Comparison of ENCODE assay signal across 8 mouse cellular contexts in the genomic region with DNA sequence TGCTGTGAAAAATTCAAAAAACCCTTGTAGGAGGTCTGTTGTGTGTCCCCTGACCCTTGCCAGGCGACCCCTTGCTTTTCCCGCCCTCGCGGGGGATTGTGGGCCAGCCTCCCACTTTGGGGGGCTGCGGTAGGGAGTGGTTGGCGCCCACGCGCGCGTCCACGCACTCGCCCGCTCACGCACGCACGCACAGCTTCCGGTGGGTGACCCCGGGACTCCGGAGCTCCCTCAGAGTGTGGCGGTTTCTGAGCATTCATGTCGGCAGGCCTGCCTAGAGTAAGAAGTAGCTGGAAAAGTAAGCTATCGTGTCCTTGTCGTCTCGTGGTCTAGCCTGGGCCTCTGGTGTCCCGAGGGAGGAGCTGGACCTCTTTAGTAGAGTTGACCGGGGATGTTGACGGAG. TPM values are rescaled to one million over a fixed set of nuclear protein-coding genes. Genes with fewer than 3 reads are reported as not detected.
DNase-seq lines count a peak whose midpoint lies in the region; ATAC-seq and TF ChIP-seq lines count a peak whose summit lies in the region.

Gene Rad51c, minus strand, starts transcription at position 79 of the 400 bp plus-strand sequence.
Gene Tex14, plus strand, starts transcription at position 190 of the 400 bp plus-strand sequence.

- no peak for ATAC-seq in embryonic facial prominence, embryonic 12.5 days (ENCODE audit: insufficient number of reproducible peaks, insufficient read depth, low FRiP score, low TSS enrichment)
- ATAC-seq in hindbrain, embryonic 15.5 days (ENCODE audit: low FRiP score, low read depth) = peak; percentile 45; the same call in 1 of the 2 replicates
- peak; percentile 6 for ATAC-seq in lung, postnatal 0 days
- ATAC-seq in megakaryocyte progenitor cell, adult 5-6 weeks (replicated peaks; ENCODE audit: poor library complexity) = no peak

- H3K9me3 ChIP-seq in ES-Bruce4 (replicated peaks; ENCODE audit: control insufficient read depth, insufficient read depth, low read length, poor library complexity, severe bottlenecking) = no peaks in the 10 kb centered on the region
- no peaks in the 10 kb centered on the region for H3K9me3 ChIP-seq in embryonic facial prominence, embryonic 12.5 days
- H3K9me3 ChIP-seq in hindbrain, embryonic 15.5 days = no peaks in the 10 kb centered on the region
- no peaks in the 10 kb centered on the region for H3K9me3 ChIP-seq in lung, postnatal 0 days (ENCODE audit: low read length)

- TF ChIP-seq EP300 in ES-Bruce4 (IDR thresholded peaks at IDR 0.05; ENCODE audit: insufficient read depth, low read depth, low read length) = no peak
- TF ChIP-seq EP300 in lung, postnatal 0 days (IDR thresholded peaks at IDR 0.05) = no peak

- no peaks in the 10 kb centered on the region for H3K27me3 ChIP-seq in ES-Bruce4 (ENCODE audit: control insufficient read depth, insufficient read depth, low read length, poor library complexity, severe bottlenecking)
- H3K27me3 ChIP-seq in embryonic facial prominence, embryonic 12.5 days = no peaks in the 10 kb centered on the region
- H3K27me3 ChIP-seq in hindbrain, embryonic 15.5 days = no peaks in the 10 kb centered on the region
- no peaks in the 10 kb centered on the region for H3K27me3 ChIP-seq in lung, postnatal 0 days (replicated peaks; ENCODE audit: insufficient read depth, low read length)

- TF ChIP-seq CTCF in ES-Bruce4 (IDR thresholded peaks at IDR 0.05; ENCODE audit: low read depth, low read length) = no peak
- TF ChIP-seq CTCF in lung, postnatal 0 days (IDR thresholded peaks at IDR 0.05) = no peak

- H3K4me3 ChIP-seq in ES-Bruce4 (ENCODE audit: low read depth, low read length) = peak within 1 kb of the TSS; percentile 95
- peak within 1 kb of the TSS; percentile 46 for H3K4me3 ChIP-seq in embryonic facial prominence, embryonic 12.5 days
- H3K4me3 ChIP-seq in hindbrain, embryonic 15.5 days = peak within 1 kb of the TSS; percentile 73
- peak within 1 kb of the TSS; percentile 58 for H3K4me3 ChIP-seq in lung, postnatal 0 days (ENCODE audit: low read depth, low read length)

- no peaks in the 10 kb centered on the region for H3K4me1 ChIP-seq in ES-Bruce4 (ENCODE audit: control insufficient read depth, insufficient read depth, low read length)
- H3K4me1 ChIP-seq in embryonic facial prominence, embryonic 12.5 days = peaks cover 4% of the 10 kb centered on the region; the same call in 1 of the 2 replicates
- H3K4me1 ChIP-seq in hindbrain, embryonic 15.5 days (replicated peaks) = peaks cover 13% of the 10 kb centered on the region; the same call in 1 of the 2 replicates
- H3K4me1 ChIP-seq in lung, postnatal 0 days (ENCODE audit: insufficient read depth, low read depth, low read length) = 0 out of 2 replicates have a peak, but pooled peaks cover 3% of the 10 kb centered on the region

- WGBS in embryonic facial prominence, embryonic 12.5 days = 76% methylated on average over 27 of the region's 27 CpGs
- WGBS in hindbrain, embryonic 15.5 days = 72% methylated on average over 27 of the region's 27 CpGs
- 74% methylated on average over 27 of the region's 27 CpGs for WGBS in lung, postnatal 0 days

- H3K36me3 ChIP-seq in ES-Bruce4 (ENCODE audit: control insufficient read depth, insufficient read depth, low read length, poor library complexity, severe bottlenecking) = no peaks in the 10 kb centered on the region
- no peaks in the 10 kb centered on the region for H3K36me3 ChIP-seq in embryonic facial prominence, embryonic 12.5 days
- no peaks in the 10 kb centered on the region for H3K36me3 ChIP-seq in hindbrain, embryonic 15.5 days
- H3K36me3 ChIP-seq in lung, postnatal 0 days (ENCODE audit: insufficient read depth, low read length) = no peaks in the 10 kb centered on the region

- H3K27ac ChIP-seq in ES-Bruce4 (ENCODE audit: insufficient read depth, low read length) = peak within 1 kb of the TSS; percentile 93
- H3K27ac ChIP-seq in embryonic facial prominence, embryonic 12.5 days = peak within 1 kb of the TSS; percentile 93
- H3K27ac ChIP-seq in hindbrain, embryonic 15.5 days (replicated peaks) = peak within 1 kb of the TSS; percentile 97
- H3K27ac ChIP-seq in lung, postnatal 0 days (ENCODE audit: low read length) = peak within 1 kb of the TSS; percentile 84

- peak; percentile 17 for DNase-seq in kidney, adult 11 months
- no peak for DNase-seq in kidney, postnatal 36 days
- no peak for DNase-seq in lung, postnatal 0 days (ENCODE audit: low spot score)
- peak; percentile 89 for DNase-seq in testis, postnatal 14 days (ENCODE audit: low spot score)

- peak within 1 kb of the TSS; percentile 95 for H3K9ac ChIP-seq in ES-Bruce4 (ENCODE audit: low read depth, poor library complexity, severe bottlenecking)
- H3K9ac ChIP-seq in embryonic facial prominence, embryonic 12.5 days = peak within 1 kb of the TSS; percentile 55
- peak within 1 kb of the TSS; percentile 70 for H3K9ac ChIP-seq in hindbrain, embryonic 15.5 days
- peak within 1 kb of the TSS; percentile 48 for H3K9ac ChIP-seq in lung, postnatal 0 days (replicated peaks; ENCODE audit: low read depth)

- peak; percentile 31 for TF ChIP-seq POLR2A in ES-Bruce4 (IDR thresholded peaks at IDR 0.05; ENCODE audit: insufficient read depth, low read length)

- peak within 1 kb of the TSS; percentile 52 for H3K4me2 ChIP-seq in embryonic facial prominence, embryonic 12.5 days (replicated peaks)
- H3K4me2 ChIP-seq in hindbrain, embryonic 15.5 days = peak within 1 kb of the TSS; percentile 69
- peak within 1 kb of the TSS; percentile 63 for H3K4me2 ChIP-seq in lung, postnatal 0 days (replicated peaks; ENCODE audit: low read depth, low read length)

RNA-seq across cellular contexts. Expression of gene Rad51c, which starts in this region (rescaled TPM):
- polyA plus RNA-seq in ES-Bruce4 (2011; ENCODE audit: insufficient read depth, insufficient read length, low read depth, missing spikeins) = 30.9 and 31.0 TPM in 2 replicates
- polyA plus RNA-seq in embryonic facial prominence, embryonic 12.5 days (2016; fragmentation: Nextera tagmentation; extraction: Ambion mirVana) = 10.6 TPM in 2 replicates
- polyA plus RNA-seq in hindbrain, embryonic 15.5 days (2015; fragmentation: Nextera tagmentation; extraction: Ambion mirVana) = 4.7 and 4.9 TPM in 2 replicates
- 1.2 and 1.7 TPM in 2 replicates for polyA plus RNA-seq in lung, postnatal 0 days (2015; fragmentation: Nextera tagmentation; extraction: Ambion mirVana)
- 2.5 and 4.9 TPM in 2 replicates for total RNA-seq in megakaryocyte progenitor cell, adult 5-6 weeks (2015)
- 5.4 and 8.0 TPM in 2 replicates for total RNA-seq in megakaryocyte progenitor cell, adult 5-6 weeks (2017)

RNA-seq across cellular contexts. Expression of gene Tex14, which starts in this region (rescaled TPM):
- 15.9 and 17.9 TPM in 2 replicates for polyA plus RNA-seq in ES-Bruce4 (2011; ENCODE audit: insufficient read depth, insufficient read length, low read depth, missing spikeins)
- polyA plus RNA-seq in embryonic facial prominence, embryonic 12.5 days (2016; fragmentation: Nextera tagmentation; extraction: Ambion mirVana) = 0.64 and 0.99 TPM in 2 replicates
- 1.7 and 1.9 TPM in 2 replicates for polyA plus RNA-seq in hindbrain, embryonic 15.5 days (2015; fragmentation: Nextera tagmentation; extraction: Ambion mirVana)
- 1.1 and 2.7 TPM in 2 replicates for polyA plus RNA-seq in lung, postnatal 0 days (2015; fragmentation: Nextera tagmentation; extraction: Ambion mirVana)
- 0.07 and 2.4 TPM in 2 replicates for total RNA-seq in megakaryocyte progenitor cell, adult 5-6 weeks (2015)
- total RNA-seq in megakaryocyte progenitor cell, adult 5-6 weeks (2017) = 0.27 and 0.29 TPM in 2 replicates

Comparison
In these comparisons a context has a peak if more than half of its experiments do, and no peak if none do; other contexts are left out.
1. DNase-seq: peak in kidney, adult 11 months (single experiment) and testis, postnatal 14 days (single experiment); none in kidney, postnatal 36 days (0 of 2) and lung, postnatal 0 days (single experiment).
2. ATAC-seq: peak in hindbrain, embryonic 15.5 days (single experiment) and lung, postnatal 0 days (single experiment); none in embryonic facial prominence, embryonic 12.5 days (single experiment) and megakaryocyte progenitor cell, adult 5-6 weeks (single experiment).
3. Peak in every context shown above with its lines, with median percentiles within 50 percentile points of each other: H3K27ac ChIP-seq, H3K4me3 ChIP-seq, H3K9ac ChIP-seq and H3K4me2 ChIP-seq.